Mouse (Mus musculus) erythroblast, embryonic 14.5 days (primary cell): ENCODE data around the gene Ccdc18. TPM values are rescaled to one million over a fixed set of nuclear protein-coding genes. Genes with fewer than 3 reads are reported as not detected.
"Not testable (repeated sequence)": the region's sequence is repeated elsewhere in the genome, so short reads cannot be mapped to it uniquely, and the experiment has no call there.

ENCODE experiments used
- H3K27me3 ChIP-seq: 2 replicates; pipeline ENCODE4 v1.6.1; 2012; ENCODE audit warnings: inconsistent platforms; ENCODE audit not compliant: control insufficient read depth
- H3K36me3 ChIP-seq: 2 replicates; pipeline ENCODE4 v1.6.1; 2012; ENCODE audit warnings: mild to moderate bottlenecking, inconsistent platforms; ENCODE audit not compliant: control insufficient read depth
- H3K4me1 ChIP-seq: 2 replicates; pipeline ENCODE4 v1.6.1; 2012; ENCODE audit warnings: inconsistent platforms; ENCODE audit not compliant: control insufficient read depth
- H3K4me3 ChIP-seq: replicated peaks from 2 replicates; pipeline ENCODE3; 2012; ENCODE audit warnings: moderate library complexity, mild to moderate bottlenecking, inconsistent platforms
- H3K9me3 ChIP-seq: 2 replicates; pipeline ENCODE4 v1.6.1; 2012; ENCODE audit warnings: low read length, inconsistent platforms, mixed read lengths; ENCODE audit not compliant: control insufficient read depth
- GATA1 ChIP-seq: IDR thresholded peaks from 2 replicates; pipeline ENCODE4 v1.6.1; 2012; ENCODE audit warnings: low read length, inconsistent platforms, mixed read lengths
- TAL1 ChIP-seq: IDR thresholded peaks from 3 replicates; pipeline ENCODE4 v1.6.1; 2012; ENCODE audit warnings: low read length, inconsistent platforms, mixed read lengths
- polyA plus RNA-seq: library from polyadenylated mRNA; stranded (reverse); fragments of >175 nt; gene quantifications from 2 replicates; pipeline ENCODE4 v1.2.3, GENCODE M21; 2012

Ccdc18 gene
- polyA plus RNA-seq, 1 experiment, result 0.07 TPM

DNA sequence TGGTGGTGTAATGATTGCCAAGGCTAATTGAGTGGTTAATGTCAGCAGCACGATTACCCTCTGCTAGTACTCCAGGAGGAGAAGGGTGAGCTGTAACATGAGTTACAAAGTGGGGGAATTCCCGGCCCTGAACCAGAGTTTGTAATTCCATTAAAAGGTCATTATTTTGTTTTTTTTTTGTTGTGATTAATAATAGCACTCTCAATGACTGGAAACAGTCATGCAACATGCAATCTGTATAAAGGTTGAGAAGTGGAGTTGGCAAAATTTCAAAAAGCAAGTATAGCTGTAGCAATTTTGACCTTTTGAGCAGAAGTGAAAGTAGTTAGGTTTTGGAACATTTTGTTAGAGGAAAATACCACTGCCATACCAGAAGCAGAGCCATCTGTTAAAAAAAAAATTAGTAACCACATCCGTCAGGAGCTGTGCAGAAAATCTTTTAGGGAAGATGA is 113.7 kb downstream of the Ccdc18 start:
- TF ChIP-seq GATA1 (no peak), TAL1 (no peak)
- Histone ChIP-seq H3K4me3 (no peak overlapping the region), H3K27me3 (peaks cover 8% of the 10 kb centered on the region), H3K36me3 (no peaks in the 10 kb centered on the region), H3K9me3 (no peaks in the 10 kb centered on the region), H3K4me1 (no peaks in the 10 kb centered on the region; the same call in 1 of the 2 replicates)

DNA sequence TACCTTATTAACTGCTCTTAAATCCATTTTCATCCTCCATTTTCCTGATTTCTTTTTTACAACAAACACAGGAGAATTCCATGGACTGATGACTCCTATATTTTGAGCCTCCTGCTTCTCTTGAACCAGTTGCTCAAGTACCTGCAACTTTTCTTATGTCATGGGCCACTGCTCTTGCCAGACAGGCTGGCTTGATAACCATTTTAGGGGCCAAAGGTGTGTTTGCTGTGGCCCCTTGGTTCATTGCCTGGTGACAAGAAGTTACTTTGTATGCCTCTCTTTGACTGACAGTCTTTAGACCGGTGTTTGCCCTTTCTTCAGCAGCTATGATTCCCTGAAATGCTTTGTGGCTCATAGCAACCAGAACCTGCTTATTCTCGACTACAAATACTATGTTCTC is 117.4 kb downstream of the Ccdc18 start:
- Histone ChIP-seq H3K4me1 (no peaks in the 10 kb centered on the region), H3K4me3 (no peak overlapping the region), H3K9me3 (no peaks in the 10 kb centered on the region), H3K36me3 (no peaks in the 10 kb centered on the region), H3K27me3 (peaks cover 8% of the 10 kb centered on the region)
- TF ChIP-seq TAL1 (no peak), GATA1 (no peak)

DNA sequence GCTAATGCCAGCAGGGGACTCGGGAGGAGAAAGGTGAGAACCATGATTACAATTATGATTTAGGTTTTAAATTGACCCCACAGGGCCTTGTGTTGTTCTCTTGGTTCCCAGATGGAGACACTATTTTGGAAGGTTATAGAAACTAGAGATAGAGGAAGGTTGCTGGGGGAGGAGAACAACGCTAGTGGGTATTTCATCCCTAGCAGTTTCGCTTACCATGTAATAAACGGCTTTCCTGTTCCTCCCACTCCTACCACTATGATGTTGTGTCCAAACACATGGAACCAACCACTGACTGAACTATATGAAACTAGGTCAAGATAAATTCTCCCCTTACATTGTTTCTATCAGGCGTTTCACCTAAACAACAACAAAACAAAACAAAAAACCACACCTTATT is 122.6 kb downstream of the Ccdc18 start:
- Histone ChIP-seq H3K4me3 (no peak overlapping the region), H3K9me3 (no peaks in the 10 kb centered on the region), H3K27me3 (peaks cover 10% of the 10 kb centered on the region), H3K4me1 (no peaks in the 10 kb centered on the region), H3K36me3 (no peaks in the 10 kb centered on the region)
- no peak for TF ChIP-seq GATA1

DNA sequence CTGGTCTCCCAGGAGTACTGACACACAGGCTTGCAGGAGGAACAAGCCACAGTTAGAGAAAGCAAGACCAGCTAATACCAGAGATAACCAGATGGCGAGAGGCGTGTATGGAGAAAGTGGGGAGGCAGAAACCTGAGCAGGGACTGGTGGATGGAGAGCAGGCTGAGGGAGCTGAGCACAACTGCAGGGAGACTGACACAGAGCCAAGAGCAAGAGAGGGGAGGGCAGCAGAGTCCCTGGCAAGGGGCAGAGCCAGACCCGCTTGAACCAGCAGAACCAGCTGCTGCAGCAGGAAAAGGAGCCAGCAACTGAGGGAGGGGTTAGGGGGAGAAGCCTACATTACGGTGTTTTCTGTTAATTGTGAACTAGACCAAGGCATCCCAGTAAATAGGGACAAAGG is 130.0 kb downstream of the Ccdc18 start:
- Histone ChIP-seq H3K4me3 (peak overlapping the region; percentile 50), H3K4me1 (peaks cover 61% of the 10 kb centered on the region), H3K9me3 (no peaks in the 10 kb centered on the region), H3K27me3 (peaks cover 3% of the 10 kb centered on the region; the same call in 1 of the 2 replicates), H3K36me3 (no peaks in the 10 kb centered on the region)
- TF ChIP-seq TAL1, result peak; percentile 61; the same call in 2 of the 3 replicates
- TF ChIP-seq GATA1, result no peak

DNA sequence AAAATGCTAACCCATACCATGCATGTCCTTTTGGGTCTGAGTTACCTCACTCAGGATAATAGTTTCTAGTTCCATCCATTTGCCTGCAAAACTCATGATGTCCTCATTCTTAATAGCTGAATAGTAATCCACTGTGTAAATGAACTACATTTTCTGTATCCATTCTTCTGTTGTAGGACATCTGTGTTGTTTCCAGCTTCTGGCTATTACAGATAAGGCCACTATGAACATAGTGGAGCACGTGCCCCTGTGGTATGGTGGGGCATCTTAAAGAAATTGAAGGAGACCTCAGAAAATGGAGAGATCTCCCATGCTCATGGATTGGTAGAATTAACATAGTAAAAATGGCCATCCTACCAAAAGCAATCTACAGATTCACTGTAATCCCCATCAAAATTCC is 131.1 kb downstream of the Ccdc18 start:
- H3K4me3 ChIP-seq, H3K27me3 ChIP-seq, H3K9me3 ChIP-seq, H3K36me3 ChIP-seq: not testable (repeated sequence)
- peak; percentile 51; the same call in 2 of the 3 replicates for TF ChIP-seq TAL1
- H3K4me1 ChIP-seq, result peaks cover 70% of the 10 kb centered on the region

DNA sequence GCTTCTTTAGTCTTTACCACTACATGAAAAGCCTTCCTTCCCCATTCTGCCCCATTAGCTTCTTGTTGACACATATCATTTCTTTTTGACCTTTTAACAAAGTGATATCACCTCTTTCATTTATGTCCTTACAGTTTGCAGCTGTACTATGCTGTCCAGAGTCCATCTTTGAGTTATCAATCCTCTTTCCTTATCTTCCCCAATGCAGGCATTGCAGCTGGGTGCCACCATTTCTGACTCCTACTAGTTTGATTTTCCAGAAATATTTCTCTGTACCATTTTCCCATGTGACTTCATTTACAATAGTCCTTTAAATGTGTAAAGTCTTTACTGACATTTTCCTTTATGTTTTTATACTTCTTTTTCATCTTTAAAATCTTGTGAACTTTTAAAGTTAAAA is 134.3 kb downstream of the Ccdc18 start:
- Histone ChIP-seq H3K36me3 (peaks cover 6% of the 10 kb centered on the region), H3K27me3 (no peaks in the 10 kb centered on the region), H3K4me3 (no peak overlapping the region), H3K9me3 (no peaks in the 10 kb centered on the region), H3K4me1 (peaks cover 79% of the 10 kb centered on the region)
- TF ChIP-seq TAL1 (no peak), GATA1 (no peak)

DNA sequence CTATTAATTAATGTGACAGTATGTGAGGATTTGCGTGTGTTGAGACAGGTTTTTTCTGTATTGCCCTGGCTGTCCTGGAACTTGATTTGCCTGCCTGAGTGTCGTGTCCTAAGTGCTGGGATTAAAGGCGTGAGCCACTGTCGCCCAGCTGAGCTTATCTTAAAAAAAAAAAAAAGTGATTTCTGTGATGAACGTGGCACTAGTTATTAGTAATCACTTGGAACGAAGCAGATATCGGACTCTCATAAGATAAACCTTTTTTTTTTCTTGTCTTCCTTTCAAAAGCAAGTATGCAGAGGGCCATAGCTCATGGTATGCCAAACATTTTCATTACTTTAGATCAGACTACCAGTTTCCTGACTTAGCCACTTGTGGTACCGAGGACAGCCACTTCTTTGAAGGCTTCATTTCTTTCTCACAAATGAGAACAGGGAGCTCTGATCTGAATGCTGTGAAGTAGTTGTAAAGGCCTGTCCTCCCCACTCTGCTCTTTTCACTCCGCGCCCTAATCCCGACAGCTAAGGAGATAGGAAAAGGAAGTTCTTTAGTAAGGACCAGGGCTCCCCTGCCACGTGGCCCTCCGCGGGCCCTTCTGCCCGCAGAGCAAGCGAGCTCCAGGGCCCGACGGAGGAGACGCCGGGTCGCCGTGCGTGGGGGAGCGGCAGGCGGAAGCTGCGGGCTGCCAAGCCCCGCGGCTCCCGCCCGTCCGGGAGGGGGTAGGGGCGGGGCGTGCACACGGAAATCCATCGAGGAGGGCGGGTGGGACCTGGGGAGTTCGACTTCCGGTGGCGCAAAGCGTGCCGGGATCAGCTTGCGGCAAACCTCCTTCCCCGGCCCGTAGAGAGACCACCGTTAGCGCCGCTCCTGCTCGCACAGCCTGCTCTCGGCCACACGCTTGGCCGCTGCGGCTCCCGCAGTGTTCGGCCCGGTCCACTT is 135.7 kb downstream of the Ccdc18 start, which contains the start of gene Dr1:
Dr1 (plus strand) TSS at position 771 of the 936 bp plus-strand sequence.
- H3K4me3 ChIP-seq, result peak within 1 kb of the TSS; percentile 79
- TF ChIP-seq TAL1 (no peak), GATA1 (no peak)
- peaks cover 77% of the 10 kb centered on the region for H3K4me1 ChIP-seq
- peaks cover 19% of the 10 kb centered on the region for H3K36me3 ChIP-seq
- H3K9me3 ChIP-seq, result no peaks in the 10 kb centered on the region
- no peaks in the 10 kb centered on the region for H3K27me3 ChIP-seq

DNA sequence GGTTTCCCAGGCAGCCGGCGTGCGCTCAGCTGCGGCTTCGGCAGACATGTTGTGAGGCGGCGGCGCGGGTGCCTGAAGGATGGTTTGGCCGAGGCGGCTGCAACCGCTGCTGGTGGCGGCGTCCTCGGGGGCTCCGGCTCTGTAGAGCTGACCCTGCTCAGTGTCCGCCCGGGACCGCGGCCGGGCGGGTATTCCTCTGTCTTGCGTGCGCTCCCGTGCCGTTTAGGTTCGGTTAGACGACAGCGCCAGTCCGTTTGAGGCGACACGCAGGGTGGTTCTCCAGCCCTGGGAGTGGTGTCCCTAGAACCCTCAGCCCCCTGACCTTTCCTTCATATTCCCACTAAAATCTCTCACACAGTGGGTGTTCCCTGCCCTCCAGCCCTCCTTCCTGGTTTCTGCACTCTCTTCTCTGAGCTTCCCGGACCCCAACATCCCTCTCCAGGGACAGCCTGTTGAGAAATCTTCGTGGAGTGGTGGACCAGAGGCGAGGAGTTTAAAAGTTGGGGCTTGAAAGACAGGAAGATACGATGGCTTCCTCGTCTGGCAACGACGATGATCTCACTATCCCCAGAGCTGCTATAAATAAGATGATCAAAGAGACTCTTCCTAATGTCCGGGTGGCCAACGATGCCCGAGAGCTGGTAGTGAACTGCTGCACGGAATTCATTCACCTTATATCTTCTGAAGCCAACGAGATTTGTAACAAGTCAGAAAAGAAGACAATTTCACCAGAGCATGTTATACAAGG is 136.6 kb downstream of the Ccdc18 start:
- Histone ChIP-seq H3K36me3 (peaks cover 26% of the 10 kb centered on the region), H3K4me3 (peak overlapping the region; percentile 79), H3K27me3 (no peaks in the 10 kb centered on the region), H3K9me3 (no peaks in the 10 kb centered on the region), H3K4me1 (peaks cover 72% of the 10 kb centered on the region)
- no peak for TF ChIP-seq GATA1
- TF ChIP-seq TAL1, result no peak

DNA sequence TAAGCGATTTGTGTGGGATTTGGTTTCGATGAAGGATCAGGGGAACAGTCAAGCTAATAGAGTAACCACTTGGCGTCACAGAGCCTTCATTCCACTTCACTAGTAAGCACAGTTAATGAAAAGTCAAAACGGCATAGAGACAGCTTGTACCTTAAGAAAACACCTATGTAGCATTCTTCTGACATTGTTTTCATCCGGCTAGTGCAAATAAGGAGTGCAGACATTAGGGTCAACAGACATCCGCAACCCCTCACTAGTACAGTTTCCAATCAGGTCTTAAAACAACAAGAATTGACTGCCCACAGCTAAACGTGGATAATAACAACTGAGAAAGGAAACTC is 137.1 kb downstream of the Ccdc18 start:
- Histone ChIP-seq H3K27me3 (no peaks in the 10 kb centered on the region), H3K4me3 (peak overlapping the region; percentile 79), H3K9me3 (no peaks in the 10 kb centered on the region), H3K4me1 (peaks cover 67% of the 10 kb centered on the region), H3K36me3 (peaks cover 30% of the 10 kb centered on the region)
- TF ChIP-seq GATA1 (no peak), TAL1 (no peak)
